Mouse (Mus musculus) inflammation-experienced regulatory T-cells, adult 6 months (primary cell): ENCODE results near the gene Slc17a2. TPM values are rescaled to one million over a fixed set of nuclear protein-coding genes. Genes with fewer than 3 reads are reported as not detected.

Source experiments
- polyA plus RNA-seq, 3 experiments: library from polyadenylated mRNA; unstranded; fragments of 100-300 nt; shearing (Covaris generic); gene quantifications; one replicate each; pipeline ENCODE4 v1.2.1; 2017

The Slc17a2 gene
- polyA plus RNA-seq, 3 experiments from 2014 or later: not detected

Other genes with a start within 250 kb of the Slc17a2 start
- gene Hist1h3e, start 244.6 kb upstream of the Slc17a2 start, polyA plus RNA-seq: 1 to 10 TPM in 2 of 3 experiments, under 1 TPM in 1; 0.89 to 4.0 (median 4.0) TPM
- gene Hist1h2ae, start 235.8 kb upstream of the Slc17a2 start, polyA plus RNA-seq: 100 to 1,000 TPM in 1 of 3 experiments, 10 to 100 TPM in 1, 1 to 10 TPM in 1; 5.9 to 223 (median 14.6) TPM
- 10 to 100 TPM in 1 of 3 experiments, 1 to 10 TPM in 2; 2.4 to 13.2 (median 9.8) TPM for gene Hist1h2bg, start 235.6 kb upstream of the Slc17a2 start, polyA plus RNA-seq
- gene Hist1h2bf, start 232.8 kb upstream of the Slc17a2 start, polyA plus RNA-seq: not detected
- gene Hist1h2ad, start 232.6 kb upstream of the Slc17a2 start, polyA plus RNA-seq: under 1 TPM in 1 of 3 experiments, not detected in 2; 0.99 TPM
- 1 to 10 TPM in 1 of 3 experiments, under 1 TPM in 1, not detected in 1; 0.56 to 1.3 TPM for gene Hist1h3d, start 231.2 kb upstream of the Slc17a2 start, polyA plus RNA-seq
- gene Hist1h4d, start 225.4 kb upstream of the Slc17a2 start, polyA plus RNA-seq: 10 to 100 TPM; 20.7 to 55.4 (median 27.7) TPM
- gene Hist1h2be, start 185.9 kb upstream of the Slc17a2 start, polyA plus RNA-seq: 1 to 10 TPM in 2 of 3 experiments, under 1 TPM in 1; 0.92 to 3.6 (median 3.0) TPM
- 10 to 100 TPM in 1 of 3 experiments, 1 to 10 TPM in 2; 6.7 to 25.3 (median 9.4) TPM for gene Hist1h1e, start 184.4 kb upstream of the Slc17a2 start, polyA plus RNA-seq
- gene Hist1h2ac, start 123.0 kb upstream of the Slc17a2 start, polyA plus RNA-seq: under 1 TPM; 0.43 to 0.47 (median 0.47) TPM
- gene Hist1h2bc, start 122.8 kb upstream of the Slc17a2 start, polyA plus RNA-seq: 1 to 10 TPM in 2 of 3 experiments, under 1 TPM in 1; 0.52 to 3.6 (median 3.3) TPM
- gene Hist1h1t, start 111.2 kb upstream of the Slc17a2 start, polyA plus RNA-seq: not detected
- 1 to 10 TPM; 2.1 to 9.3 (median 4.2) TPM for gene Hist1h4c, start 108.5 kb upstream of the Slc17a2 start, polyA plus RNA-seq
- 1 to 10 TPM in 1 of 3 experiments, under 1 TPM in 1, not detected in 1; 0.32 to 1.7 TPM for gene Hfe, start 96.1 kb upstream of the Slc17a2 start, polyA plus RNA-seq
- 10 to 100 TPM in 2 of 3 experiments, 1 to 10 TPM in 1; 8.7 to 14.8 (median 11.1) TPM for gene Hist1h1c, start 68.2 kb upstream of the Slc17a2 start, polyA plus RNA-seq
- 1 to 10 TPM in 1 of 3 experiments, not detected in 2; 2.5 TPM for gene Hist1h3c, start 61.4 kb upstream of the Slc17a2 start, polyA plus RNA-seq
- gene Hist1h2bb, start 60.3 kb upstream of the Slc17a2 start, polyA plus RNA-seq: 1 to 10 TPM in 2 of 3 experiments, not detected in 1; 2.5 to 2.8 TPM
- 10 to 100 TPM in 1 of 3 experiments, not detected in 2; 14.8 TPM for gene Hist1h2ab, start 55.9 kb upstream of the Slc17a2 start, polyA plus RNA-seq
- 1 to 10 TPM in 1 of 3 experiments, not detected in 2; 1.1 TPM for gene Hist1h3b, start 54.7 kb upstream of the Slc17a2 start, polyA plus RNA-seq
- 10 to 100 TPM in 1 of 3 experiments, 1 to 10 TPM in 1, not detected in 1; 4.1 to 20.2 TPM for gene Hist1h4b, start 50.0 kb upstream of the Slc17a2 start, polyA plus RNA-seq
- 1 to 10 TPM in 1 of 3 experiments, not detected in 2; 3.1 TPM for gene Hist1h4a, start 45.8 kb upstream of the Slc17a2 start, polyA plus RNA-seq
- 1 to 10 TPM in 1 of 3 experiments, not detected in 2; 1.6 TPM for gene Hist1h3a, start 44.6 kb upstream of the Slc17a2 start, polyA plus RNA-seq
- 1 to 10 TPM; 2.5 to 6.1 (median 3.4) TPM for gene Hist1h1a, start 43.3 kb upstream of the Slc17a2 start, polyA plus RNA-seq
- not detected for gene Trim38, start 37.1 kb upstream of the Slc17a2 start, polyA plus RNA-seq
- gene Slc17a3, start 32.4 kb downstream of the Slc17a2 start, polyA plus RNA-seq: not detected
- not detected for gene Slc17a1, start 60.8 kb downstream of the Slc17a2 start, polyA plus RNA-seq
- gene Slc17a4, start 108.0 kb downstream of the Slc17a2 start, polyA plus RNA-seq: under 1 TPM in 1 of 3 experiments, not detected in 2; 0.12 TPM
- not detected for gene Hist1h2ba, start 127.2 kb downstream of the Slc17a2 start, polyA plus RNA-seq
- gene Hist1h2aa, start 127.5 kb downstream of the Slc17a2 start, polyA plus RNA-seq: not detected
- not detected for gene Scgn, start 184.2 kb downstream of the Slc17a2 start, polyA plus RNA-seq